Mouse (Mus musculus) gastrocnemius, adult 2 months (tissue): Measurements from ENCODE around the gene Fam72a. TPM values are rescaled to one million over a fixed set of nuclear protein-coding genes. Genes with fewer than 3 reads are reported as not detected.
A peak's percentile ranks its signal among the peaks of the same experiment; 100 is the strongest.

Experiments used
- DNase-seq: peaks from one replicate; pipeline ENCODE4 v3.0.0; 2022
- H3K27ac ChIP-seq: fragments of 200-600 bp; 2 replicates; pipeline ENCODE4 v1.8.1; 2022; ENCODE audit warnings: mild to moderate bottlenecking
- H3K4me3 ChIP-seq: fragments of 200-600 bp; 2 replicates; pipeline ENCODE4 v1.8.1; 2022; ENCODE audit warnings: mild to moderate bottlenecking, moderate library complexity
- CTCF ChIP-seq: fragments of 200-600 bp; IDR thresholded peaks from 2 replicates; pipeline ENCODE4 v1.8.1; 2022; ENCODE audit warnings: antibody characterized with exemption, mild to moderate bottlenecking, moderate library complexity
- intact Hi-C: fragments of 180-260 bp; cut with DNase I; formaldehyde crosslinking; loops from one replicate; pipeline ENCODE4 v1.15.1; 2025
- long read RNA-seq, 2 experiments: library from polyadenylated mRNA; stranded (forward); transcript quantifications; one replicate each; pipeline ENCODE4 v2.0.0; 2021
- total RNA-seq, 2 experiments: library from RNA; stranded (reverse); gene quantifications; 2 replicates each; pipeline ENCODE4 v1.2.3; 2021

The Fam72a gene
- under 1 TPM; 0.20 to 0.31 TPM for total RNA-seq
- long read RNA-seq, experiment 1 = 0 reads
- long read RNA-seq, experiment 2 = 0 reads

GRCm38 (mm10) chr1:131527281-131528080 lies at the start of gene Fam72a, which contains the start of gene Srgap2:
TSS of gene Fam72a (plus strand) at chr1:131527903.
TSS of gene Srgap2 (minus strand) at chr1:131527352.
- peak; percentile 97 for DNase-seq
- intact Hi-C loops = loop anchor here (5.0 kb wide), 2 partner anchors 95 to 165 kb away; no protein-coding TSS in a partner anchor
- Histone ChIP-seq H3K4me3 (peak within 1 kb of the TSS; percentile 79), H3K27ac (peak within 1 kb of the TSS; percentile 96)
- no peak for TF ChIP-seq CTCF

- no peak overlapping the region for H3K4me3 ChIP-seq
- intact Hi-C loops = no loop called here
- no peak for TF ChIP-seq CTCF
- peak overlapping the region; percentile 61 for H3K27ac ChIP-seq
- DNase-seq = no peak
Observed at GRCm38 (mm10) chr1:131478770-131479305, 48.9 kb upstream of the Fam72a start.

GRCm38 (mm10) chr1:131481391-131481790 lies 46.3 kb upstream of the Fam72a start:
- DNase-seq = no peak
- Histone ChIP-seq H3K27ac (no peak overlapping the region), H3K4me3 (no peak overlapping the region)
- TF ChIP-seq CTCF = no peak
- intact Hi-C loops = loop anchor here (5.0 kb wide), 1 partner anchor 39 kb away; no protein-coding TSS in a partner anchor

- peak overlapping the region; percentile 32; the same call in 1 of the 2 replicates for H3K27ac ChIP-seq
- TF ChIP-seq CTCF = no peak
- intact Hi-C loops = loop anchor here (5.0 kb wide), 1 partner anchor 40 kb away; no protein-coding TSS in a partner anchor
- DNase-seq = peak; percentile 23
- no peak overlapping the region for H3K4me3 ChIP-seq
Observed at GRCm38 (mm10) chr1:131482242-131482641, 45.5 kb upstream of the Fam72a start.

- DNase-seq = no peak
- TF ChIP-seq CTCF = no peak
- no peak overlapping the region for H3K27ac ChIP-seq
- H3K4me3 ChIP-seq = no peak overlapping the region
- intact Hi-C loops = no loop called here
Observed at GRCm38 (mm10) chr1:131486094-131486850, 41.4 kb upstream of the Fam72a start.

- Histone ChIP-seq H3K27ac (no peak overlapping the region), H3K4me3 (no peak overlapping the region)
- intact Hi-C loops = no loop called here
- TF ChIP-seq CTCF = no peak
- no peak for DNase-seq
Observed at GRCm38 (mm10) chr1:131489312-131489711, 38.4 kb upstream of the Fam72a start.

GRCm38 (mm10) chr1:131491579-131491978 lies 36.1 kb upstream of the Fam72a start:
- no peak for TF ChIP-seq CTCF
- no peak overlapping the region for H3K27ac ChIP-seq
- no peak overlapping the region for H3K4me3 ChIP-seq
- no peak for DNase-seq
- intact Hi-C loops = no loop called here

GRCm38 (mm10) chr1:131492360-131492759 lies 35.3 kb upstream of the Fam72a start:
- intact Hi-C loops = no loop called here
- no peak for TF ChIP-seq CTCF
- H3K4me3 ChIP-seq = no peak overlapping the region
- peak overlapping the region; percentile 10; the same call in 1 of the 2 replicates for H3K27ac ChIP-seq
- DNase-seq = peak; percentile 46

- Histone ChIP-seq H3K4me3 (no peak overlapping the region), H3K27ac (no peak overlapping the region)
- intact Hi-C loops = no loop called here
- no peak for TF ChIP-seq CTCF
- DNase-seq = peak; percentile 35
Observed at GRCm38 (mm10) chr1:131493966-131494898, 33.5 kb upstream of the Fam72a start.

GRCm38 (mm10) chr1:131498231-131498630 lies 29.5 kb upstream of the Fam72a start:
- no peak for TF ChIP-seq CTCF
- Histone ChIP-seq H3K4me3 (no peak overlapping the region), H3K27ac (no peak overlapping the region)
- intact Hi-C loops = no loop called here
- DNase-seq = no peak

GRCm38 (mm10) chr1:131501681-131502080 lies 26.0 kb upstream of the Fam72a start:
- Histone ChIP-seq H3K27ac (peak overlapping the region; percentile 0; the same call in 1 of the 2 replicates), H3K4me3 (no peak overlapping the region)
- DNase-seq = no peak
- no peak for TF ChIP-seq CTCF
- intact Hi-C loops = no loop called here

GRCm38 (mm10) chr1:131511131-131511530 lies 16.6 kb upstream of the Fam72a start:
- H3K27ac ChIP-seq = no peak overlapping the region
- DNase-seq = no peak
- intact Hi-C loops = no loop called here
- TF ChIP-seq CTCF = no peak
- H3K4me3 ChIP-seq = no peak overlapping the region
